Mouse (Mus musculus) left cerebral cortex, postnatal 4 days (tissue): Measurements from ENCODE around the gene Zfp445. TPM values are rescaled to one million over a fixed set of nuclear protein-coding genes. Genes with fewer than 3 reads are reported as not detected.
A peak's percentile ranks its signal among the peaks of the same experiment; 100 is the strongest.

ENCODE experiments used
- DNase-seq: peaks from one replicate; pipeline ENCODE4 v3.0.0-alpha.2; 2022
- intact Hi-C: fragments of 180-260 bp; cut with DNase I; formaldehyde crosslinking; loops from one replicate; pipeline ENCODE4 v1.15.1; 2025
- total RNA-seq, 2 experiments: library from RNA; stranded (reverse); gene quantifications; 2 replicates each; pipeline ENCODE4 v1.2.3; 2021

Gene Zfp445
- total RNA-seq, 2 experiments from 2014 or later: 202 to 204 TPM

DNA sequence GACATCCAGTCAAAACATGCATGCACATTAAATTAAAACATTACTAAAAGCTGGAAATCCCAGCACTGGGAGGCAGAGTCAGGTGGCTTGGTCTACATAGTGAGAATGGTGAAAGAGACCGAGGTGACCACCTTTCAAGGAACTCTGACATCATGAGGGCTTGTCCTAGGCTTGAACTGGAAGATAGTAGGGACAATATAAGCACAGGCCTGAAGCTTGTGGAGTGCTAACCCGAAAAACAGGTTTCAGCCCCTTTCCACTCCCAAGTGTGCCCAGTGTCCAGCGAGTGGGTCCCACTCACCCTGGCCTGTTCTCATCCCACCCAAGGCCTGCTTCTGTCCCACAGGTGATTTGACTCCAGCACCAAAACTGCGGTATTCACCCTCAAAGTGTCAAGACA is 28.6 kb downstream of the Zfp445 start:
- intact Hi-C loops: no loop called here
- DNase-seq: no peak

DNA sequence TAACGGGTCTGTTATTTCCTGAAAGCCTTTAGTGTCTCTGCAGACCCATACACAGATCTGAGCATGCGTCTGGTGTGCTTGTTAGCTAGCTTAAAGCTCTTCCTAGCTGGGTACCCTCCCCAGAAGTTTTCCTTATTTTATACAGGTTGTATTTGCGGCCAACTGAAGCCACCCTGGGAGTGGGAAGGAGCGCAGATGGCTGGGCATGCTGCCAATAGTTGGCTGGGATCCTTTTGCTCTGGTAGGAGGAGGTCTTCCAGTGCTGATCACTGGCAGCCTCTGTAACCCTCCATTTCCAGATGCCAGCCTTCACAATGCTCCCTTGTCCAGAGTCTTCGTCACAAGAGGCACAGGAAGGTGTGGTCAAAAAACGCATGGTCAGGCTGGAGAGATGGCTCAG is 29.0 kb downstream of the Zfp445 start:
- intact Hi-C loops: no loop called here
- DNase-seq: peak; percentile 93

DNA sequence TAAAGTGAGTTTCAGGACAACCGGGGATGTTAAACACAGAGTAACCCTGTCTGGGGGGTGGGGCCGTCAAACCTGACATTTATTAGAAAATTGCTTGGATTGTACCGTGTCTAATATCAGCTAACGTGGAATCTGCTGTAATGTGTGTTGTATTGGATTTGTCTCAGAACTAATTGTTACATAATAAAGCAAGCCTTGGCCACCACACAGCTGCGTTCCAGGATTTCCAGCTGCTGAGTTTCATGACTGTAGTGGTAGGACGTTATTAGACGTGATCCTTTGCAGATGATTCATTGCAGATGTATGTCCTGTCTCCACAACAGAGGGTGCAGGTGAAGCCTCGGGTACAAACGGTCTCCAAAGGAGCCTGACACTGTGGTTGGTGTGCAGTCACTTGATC is 29.7 kb downstream of the Zfp445 start:
- DNase-seq: no peak
- intact Hi-C loops: no loop called here

DNA sequence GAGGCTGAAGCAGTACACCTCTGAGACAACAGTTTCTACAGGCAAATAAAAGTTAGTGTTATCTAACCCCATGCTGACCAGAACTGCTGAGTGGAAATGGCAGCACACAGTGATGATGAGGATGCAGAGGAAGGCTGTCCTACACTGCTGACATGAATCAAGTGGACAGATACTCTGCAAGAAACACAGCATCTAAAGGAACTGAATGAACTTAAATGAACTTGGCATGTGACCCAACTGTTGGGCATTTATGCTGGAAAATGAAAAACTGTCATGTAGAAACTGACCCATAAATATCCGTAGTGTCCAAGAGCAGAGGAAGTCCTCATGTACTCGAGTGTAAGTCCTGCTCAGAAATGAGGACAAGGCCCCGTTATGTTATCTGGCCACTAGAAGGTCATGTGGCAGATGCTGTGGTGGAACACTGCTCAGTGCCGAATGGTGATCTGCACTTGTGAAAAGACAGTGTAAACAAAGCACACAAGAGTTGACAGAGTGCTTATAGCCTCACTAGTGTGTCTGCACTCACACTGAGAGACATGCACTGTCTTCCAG is 35.9 kb downstream of the Zfp445 start:
- intact Hi-C loops: no loop called here
- DNase-seq: no peak

DNA sequence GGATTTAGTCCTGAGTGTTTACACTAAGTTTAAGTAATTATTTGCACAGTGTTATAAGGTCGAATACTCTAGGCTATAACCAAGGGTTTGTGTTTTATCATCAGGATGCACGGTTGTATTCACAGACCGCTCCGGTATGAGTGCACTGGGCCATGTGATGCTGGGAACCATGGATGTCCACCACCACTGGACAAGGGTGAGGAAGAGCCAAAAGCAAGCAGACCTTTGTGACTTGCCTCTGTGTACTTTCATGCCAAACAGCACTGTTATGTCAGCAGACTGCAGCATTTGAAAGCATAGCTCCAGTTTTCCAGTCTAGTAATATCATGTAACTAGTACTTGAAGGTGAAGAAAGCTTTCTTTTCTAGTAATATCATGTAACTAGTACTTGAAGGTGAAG is 39.1 kb downstream of the Zfp445 start:
- intact Hi-C loops: no loop called here
- no peak for DNase-seq

DNA sequence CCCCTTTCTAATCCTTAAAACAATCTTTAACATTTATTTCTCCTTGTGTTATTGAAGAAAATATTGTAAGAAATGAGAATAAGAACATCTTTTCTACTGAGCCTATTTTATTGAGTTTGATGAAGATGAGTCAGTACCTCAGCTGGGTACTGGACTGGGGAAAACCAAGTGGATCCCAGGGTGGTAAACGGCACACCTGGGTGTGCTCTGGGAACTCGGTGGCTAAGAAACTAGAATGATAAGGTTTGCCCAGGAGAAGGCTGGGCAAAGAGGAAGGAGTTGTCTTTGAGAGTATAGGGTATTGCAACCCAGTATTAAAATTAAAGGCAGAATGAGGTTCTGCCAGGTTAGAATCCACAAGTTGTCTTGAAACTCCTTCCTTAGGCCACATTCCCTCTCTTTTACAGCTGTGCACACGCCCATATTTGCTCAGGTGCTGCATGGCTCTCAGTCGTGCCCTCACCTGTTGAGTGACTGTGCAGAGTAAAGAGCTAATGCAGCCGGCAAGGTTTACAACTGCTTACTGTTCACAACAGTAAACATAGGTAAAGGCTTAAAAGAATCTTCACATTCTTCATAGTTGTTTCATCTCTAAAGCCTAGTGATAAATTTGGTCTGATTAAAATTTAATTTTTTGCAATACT is 42.3 kb downstream of the Zfp445 start:
- intact Hi-C loops: no loop called here
- no peak for DNase-seq

DNA sequence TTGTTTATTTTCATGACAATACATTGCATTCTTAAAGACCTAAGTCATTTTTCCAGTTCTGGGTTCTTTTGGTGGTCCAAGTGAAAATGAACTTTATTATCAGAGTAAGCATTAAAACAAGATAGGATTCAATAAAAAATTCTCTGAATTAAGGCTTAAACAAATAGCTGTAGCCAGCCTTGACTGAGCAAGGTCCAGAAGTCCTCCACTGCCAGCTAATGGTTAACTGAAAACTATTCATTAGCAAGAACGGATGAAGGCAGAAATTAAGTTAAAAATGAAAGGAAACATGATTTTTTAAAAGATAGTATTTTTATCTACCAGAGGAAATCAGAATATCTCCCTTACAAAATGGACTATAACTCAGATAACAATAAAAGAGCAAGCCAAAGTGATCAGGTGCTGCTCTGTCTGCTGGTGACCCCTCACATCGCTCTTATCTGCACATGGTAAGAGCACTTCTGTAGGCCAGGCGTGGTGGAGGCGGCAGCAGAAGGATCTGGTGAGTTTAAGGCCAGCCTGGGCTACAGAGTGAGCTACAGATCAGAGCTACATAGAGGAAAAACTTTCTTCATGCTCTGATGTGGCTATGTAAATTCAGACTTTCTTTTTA is 50.5 kb downstream of the Zfp445 start:
- no peak for DNase-seq
- intact Hi-C loops: no loop called here

DNA sequence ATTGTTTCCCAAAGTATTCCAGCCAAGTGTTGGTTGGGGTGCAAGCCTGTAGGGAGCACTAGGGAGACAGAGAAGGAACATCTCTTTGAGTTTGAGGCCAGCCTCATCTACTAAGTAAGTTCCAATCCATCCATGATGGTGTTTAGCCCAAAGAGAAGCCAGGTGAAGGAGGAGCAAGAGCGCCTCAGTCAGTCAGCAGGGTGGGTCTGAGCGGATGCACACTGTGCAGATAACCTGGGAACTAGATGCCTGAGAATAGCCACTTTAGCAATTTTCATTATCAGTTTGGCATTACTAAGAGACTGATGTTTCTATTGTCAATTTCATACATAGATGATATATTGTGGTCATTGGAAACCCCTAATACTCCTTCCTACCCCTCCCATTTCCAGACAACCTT is 51.0 kb downstream of the Zfp445 start:
- intact Hi-C loops: no loop called here
- DNase-seq: no peak

DNA sequence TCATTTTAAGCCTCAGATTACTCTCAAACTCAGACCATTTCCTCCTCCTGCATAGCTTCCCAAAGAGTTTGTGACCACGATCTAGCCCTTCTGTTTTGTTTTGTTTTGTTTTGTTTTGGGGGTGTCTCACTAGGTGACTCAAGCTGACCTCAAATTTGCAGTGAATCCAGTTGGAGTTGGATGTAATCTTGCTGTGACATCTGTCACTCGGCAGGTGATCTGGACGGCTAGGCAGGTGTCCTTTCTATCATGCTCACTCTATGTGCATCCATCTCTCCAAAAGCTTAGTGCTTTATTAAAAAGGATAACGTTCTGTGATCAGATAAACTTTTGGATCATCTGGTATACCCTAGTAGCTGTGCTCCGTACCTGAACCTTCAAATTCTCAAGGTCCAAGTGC is 53.4 kb downstream of the Zfp445 start:
- DNase-seq: no peak
- intact Hi-C loops: no loop called here

DNA sequence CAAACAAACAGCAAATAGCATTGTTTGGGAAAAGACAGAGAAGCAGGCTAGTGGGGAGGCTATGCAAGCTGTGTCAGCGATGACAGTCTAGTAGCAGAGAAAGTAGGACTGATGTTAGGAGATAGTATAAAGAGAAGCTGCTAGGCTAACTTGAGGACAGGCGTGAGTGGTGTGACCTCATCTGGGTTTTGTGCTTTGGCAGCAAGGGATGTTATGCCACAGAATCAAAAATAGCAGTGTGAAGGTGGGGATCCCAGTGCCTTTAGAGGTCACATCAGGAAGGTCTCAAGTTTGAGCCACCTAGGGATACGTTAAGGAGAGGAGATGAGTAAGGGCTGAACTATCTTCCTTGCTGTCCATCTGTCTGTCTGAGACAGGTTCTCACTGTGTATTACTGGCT is 55.6 kb downstream of the Zfp445 start:
- no peak for DNase-seq
- intact Hi-C loops: no loop called here

DNA sequence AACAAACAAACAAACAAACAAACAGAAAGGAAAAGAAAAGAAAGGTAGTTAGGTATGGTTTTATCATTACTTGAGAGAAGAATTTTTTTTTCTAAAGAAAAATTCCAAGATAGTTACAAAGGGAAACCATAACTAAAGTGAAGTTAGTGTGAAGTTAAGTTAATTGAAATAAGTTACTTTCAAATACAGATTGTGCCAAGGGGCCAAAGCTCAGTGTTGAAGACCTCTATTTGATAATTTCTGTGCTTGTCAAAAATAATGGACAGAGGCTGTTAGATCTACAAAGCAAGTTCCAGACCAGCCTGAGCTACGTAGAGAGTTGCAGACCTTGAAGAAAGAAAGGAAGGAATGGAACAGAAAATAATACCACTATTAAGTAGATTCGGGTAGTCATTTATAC is 58.6 kb downstream of the Zfp445 start:
- intact Hi-C loops: no loop called here

DNA sequence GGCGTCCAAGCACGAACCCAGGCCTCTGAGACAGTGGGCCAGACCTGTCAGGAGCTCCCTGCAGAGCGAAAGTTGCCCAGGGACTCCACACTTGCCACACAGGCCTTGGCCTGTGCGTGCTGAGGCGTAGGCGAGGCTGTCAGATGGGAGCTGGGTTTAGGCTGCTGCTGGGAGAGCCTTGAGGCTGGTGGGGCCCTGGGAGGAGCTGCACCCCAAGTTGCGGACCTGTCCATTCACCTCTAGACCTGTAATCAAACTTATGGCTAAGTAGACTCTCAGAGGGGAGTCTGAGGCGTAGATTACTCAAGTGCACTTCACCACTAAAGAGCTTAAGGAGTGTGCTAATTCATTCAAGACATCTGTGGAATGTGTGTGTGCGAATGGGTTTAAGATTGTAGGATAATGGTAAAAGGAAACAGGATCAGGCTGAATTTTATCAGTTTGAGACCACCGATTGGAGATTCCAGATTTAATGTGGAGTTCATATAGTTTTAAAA is 59.9 kb downstream of the Zfp445 start:
- intact Hi-C loops: no loop called here
- no peak for DNase-seq

More for the DNA sequence above, 58.6 kb downstream of the Zfp445 start:
- no peak for DNase-seq

DNA sequence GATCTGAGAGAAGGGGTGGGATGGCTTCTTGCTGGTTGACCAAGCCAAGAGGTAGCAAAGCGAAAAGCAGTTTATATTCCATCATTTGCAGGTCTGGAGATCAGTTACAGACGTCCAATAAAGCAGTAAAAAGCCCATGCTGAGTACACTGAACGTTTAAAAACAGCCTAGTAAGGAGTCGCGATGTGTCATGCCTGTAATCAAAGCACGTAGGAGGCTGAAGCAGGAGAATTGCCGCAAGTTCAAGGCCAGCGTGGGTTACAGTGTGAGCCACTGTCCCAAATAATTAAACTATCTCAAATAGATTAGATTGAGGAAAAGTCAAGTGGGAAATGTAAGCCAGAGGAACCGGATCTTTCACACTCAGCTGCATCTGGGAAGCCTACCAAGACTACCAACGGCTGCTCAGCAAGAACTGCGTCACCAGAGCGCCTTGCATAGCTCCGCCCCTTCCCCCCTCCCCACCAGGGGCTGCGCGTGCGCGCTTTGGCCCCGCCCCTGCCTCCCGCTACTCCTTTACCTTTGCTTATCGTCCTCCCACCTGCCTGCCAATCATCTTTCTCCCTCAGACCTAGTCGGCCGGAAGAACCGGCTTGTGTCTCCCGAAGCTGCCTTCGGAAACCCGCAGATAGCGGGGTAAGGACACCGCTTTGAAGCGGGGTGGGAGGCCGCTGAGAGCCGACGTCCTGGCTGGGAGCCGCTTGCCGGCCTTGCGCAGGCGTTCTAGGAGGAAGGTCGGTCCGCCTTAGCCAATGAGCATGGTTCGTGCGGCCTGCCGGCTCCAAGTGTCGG is 60.6 kb downstream of the Zfp445 start, which contains the start of gene Tcaim:
Tcaim (plus strand) TSS at position 487 of the 792 bp plus-strand sequence.
- intact Hi-C loops: no loop called here
- DNase-seq: peak; percentile 95

Other genes starting within 250 kb of the Zfp445 start
- not detected for gene Topaz1, start 118.7 kb downstream of the Zfp445 start, total RNA-seq
- gene Tcaim, start 60.5 kb downstream of the Zfp445 start, total RNA-seq: 10 to 100 TPM; 11.3 to 11.5 TPM
- gene Gm35549, start 22.0 kb downstream of the Zfp445 start, total RNA-seq: not detected
- 1 to 10 TPM; 6.3 to 6.9 TPM for gene Zkscan7, start 19.7 kb upstream of the Zfp445 start, total RNA-seq
- gene Zfp105, start 57.1 kb upstream of the Zfp445 start, total RNA-seq: 10 to 100 TPM; 10.6 to 11.7 TPM
- 10 to 100 TPM; 20.9 to 26.7 TPM for gene 1110059G10Rik, start 85.0 kb upstream of the Zfp445 start, total RNA-seq
- gene Kif15, start 85.0 kb upstream of the Zfp445 start, total RNA-seq: 1 to 10 TPM; 6.3 to 6.7 TPM
- gene Tmem42, start 155.3 kb upstream of the Zfp445 start, total RNA-seq: 10 to 100 TPM; 22.4 to 28.7 TPM
- gene Tgm4, start 168.7 kb upstream of the Zfp445 start, total RNA-seq: 1 to 10 TPM in 1 of 2 experiments, under 1 TPM in 1; 0.74 to 1.3 TPM
- 10 to 100 TPM; 75.2 to 80.1 TPM for gene Zdhhc3, start 247.2 kb upstream of the Zfp445 start, total RNA-seq
- 10 to 100 TPM; 45.0 to 51.9 TPM for gene Exosc7, start 247.2 kb upstream of the Zfp445 start, total RNA-seq